Mouse (Mus musculus): ENCODE measurements around the gene Rabgef1.

- TF ChIP-seq POLR2A (IDR thresholded peaks at IDR 0.05; ENCODE audit: extremely low read depth, insufficient read depth, low read length) (no peak), CTCF (IDR thresholded peaks at IDR 0.05; ENCODE audit: low read depth, low read length) (no peak)
These were observed 1.4 kb downstream of the Rabgef1 start for GRCm38 (mm10) chr5:130173012-130173411.
